Mouse (Mus musculus): ENCODE results near the gene Lonrf2.

Lonrf2 gene

GRCm38 (mm10) chr1:38836477-38836872, at the start of gene Lonrf2:
TSS of gene Lonrf2 (minus strand) at chr1:38836711.
- no peak for DNase-seq

GRCm38 (mm10) chr1:38885956-38886355, 49.4 kb upstream of the Lonrf2 start:
- DNase-seq = no peak

- no peak for DNase-seq
These were observed 47.3 kb upstream of the Lonrf2 start for GRCm38 (mm10) chr1:38883766-38884165.

DNA sequence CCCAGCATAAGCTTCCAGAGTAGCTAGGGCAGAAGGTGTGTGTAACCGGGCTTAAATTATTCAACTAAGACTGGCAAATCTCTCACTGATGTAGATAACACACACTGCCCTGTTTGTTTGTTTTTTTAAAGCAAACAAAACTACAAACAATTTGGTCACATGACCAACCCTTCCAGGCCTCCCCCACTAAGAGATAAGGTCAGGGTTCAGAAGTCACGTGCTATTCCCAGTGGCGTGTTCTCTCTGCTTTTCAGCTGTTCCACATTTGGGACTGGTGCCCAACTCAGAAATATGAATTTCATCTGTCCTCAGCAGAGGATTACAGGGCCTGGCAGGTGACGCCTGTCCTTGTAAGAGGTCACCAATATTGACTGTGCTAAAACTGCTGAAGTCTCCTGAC, 46.2 kb upstream of the Lonrf2 start:
- DNase-seq = no peak

GRCm38 (mm10) chr1:38881366-38881765, 44.9 kb upstream of the Lonrf2 start:
- no peak for DNase-seq

GRCm38 (mm10) chr1:38876671-38877382, 40.3 kb upstream of the Lonrf2 start:
- no peak for DNase-seq

DNA sequence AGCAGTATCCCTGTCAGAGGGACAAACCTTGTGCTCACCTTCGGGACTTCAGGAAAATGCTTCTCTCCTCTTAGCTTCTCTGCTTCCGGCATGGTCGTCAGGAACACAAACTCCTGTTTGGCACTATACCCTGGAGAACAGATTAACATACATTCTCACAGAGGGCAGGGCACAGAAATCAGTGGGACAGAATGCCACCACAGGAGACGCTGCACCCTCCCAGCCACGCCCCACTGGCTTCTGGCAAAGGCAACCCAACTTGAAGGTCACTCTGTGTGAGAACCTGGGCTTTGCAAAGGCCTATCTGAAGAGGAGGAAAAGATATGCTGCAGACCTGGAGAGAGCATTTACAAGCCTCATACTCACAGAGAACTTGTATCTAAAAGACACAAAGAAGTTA, 37.4 kb upstream of the Lonrf2 start:
- no peak for DNase-seq

GRCm38 (mm10) chr1:38871834-38872233, 35.3 kb upstream of the Lonrf2 start:
- DNase-seq = no peak

DNA sequence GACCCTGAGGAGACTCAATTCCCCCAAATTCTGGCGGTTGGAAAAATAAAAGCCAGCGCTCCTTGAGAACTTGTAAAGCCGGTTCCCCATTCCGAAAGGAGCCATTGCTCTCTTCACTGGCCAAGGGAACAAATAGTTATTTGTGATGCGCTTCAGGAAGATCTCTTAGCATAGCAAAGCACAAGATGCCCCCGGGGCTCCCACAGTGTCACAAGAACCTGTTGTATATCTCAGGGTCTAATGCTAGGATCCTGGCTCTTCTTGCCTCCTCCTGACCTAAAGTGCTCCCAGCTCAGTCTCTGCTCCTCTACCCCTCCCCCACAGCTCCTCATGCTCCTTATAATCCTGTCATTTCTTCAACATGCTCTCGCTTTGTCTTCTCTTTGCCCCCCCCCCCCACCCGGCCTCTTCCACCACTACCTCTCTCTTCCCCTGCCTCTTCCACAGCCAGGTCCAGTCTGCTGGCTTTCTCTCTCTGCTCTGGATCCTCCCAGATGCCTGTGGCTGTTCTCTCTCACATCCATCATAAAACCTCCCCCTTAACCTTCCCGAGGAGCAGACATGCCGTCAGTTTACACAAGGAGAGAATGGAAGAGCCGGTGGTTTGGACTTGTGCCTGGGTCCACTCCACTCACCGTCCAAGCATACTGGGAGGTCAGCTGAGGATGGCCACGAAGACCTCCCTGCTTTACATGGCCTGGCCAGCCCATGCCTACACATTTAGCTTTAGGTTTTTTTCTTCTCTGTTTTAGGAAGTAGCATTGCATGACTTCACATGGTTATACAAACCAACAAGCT, 33.1 kb upstream of the Lonrf2 start:
- DNase-seq = no peak

DNA sequence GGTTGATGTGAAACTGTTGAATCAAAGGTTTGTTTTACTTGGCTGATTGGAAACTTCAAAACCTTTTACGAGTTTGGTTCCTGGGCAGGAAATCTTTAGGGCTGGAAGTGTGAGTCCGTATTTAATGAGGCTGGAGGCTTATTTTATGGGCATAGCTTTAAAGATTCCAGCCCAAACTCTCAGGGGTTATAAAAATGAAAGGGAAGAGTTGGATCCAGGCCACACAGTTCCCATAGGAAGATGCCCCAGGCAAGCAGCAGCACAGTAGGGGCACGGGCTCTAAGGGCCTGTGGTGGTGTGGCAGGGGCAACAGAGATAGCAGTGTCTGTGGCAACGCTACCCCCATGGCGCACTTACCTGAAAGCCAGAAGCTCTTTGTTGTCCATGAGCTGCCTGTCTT, 29.7 kb upstream of the Lonrf2 start:
- DNase-seq = no peak

DNA sequence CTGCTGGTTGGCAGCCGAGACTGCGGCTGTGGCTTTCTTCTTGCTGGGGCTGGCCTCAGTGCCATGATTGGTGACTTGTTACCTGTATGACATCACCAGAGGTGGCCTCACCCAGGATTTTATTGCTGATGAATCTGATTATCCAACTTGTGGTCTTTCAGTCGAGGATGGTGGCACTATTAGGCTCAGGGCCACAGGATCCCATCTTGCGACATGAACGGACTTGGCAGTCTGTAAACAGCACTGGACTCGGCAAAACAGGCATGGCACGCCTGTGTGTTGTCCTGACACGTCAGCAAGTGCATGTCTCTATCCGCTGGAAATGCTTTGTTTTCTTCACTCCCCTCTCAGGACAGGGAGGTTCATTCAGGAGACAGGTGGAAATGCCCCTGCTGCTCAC, 27.8 kb upstream of the Lonrf2 start:
- DNase-seq = no peak

GRCm38 (mm10) chr1:38862213-38862612, 25.7 kb upstream of the Lonrf2 start:
- peak; percentile 3 for DNase-seq

DNA sequence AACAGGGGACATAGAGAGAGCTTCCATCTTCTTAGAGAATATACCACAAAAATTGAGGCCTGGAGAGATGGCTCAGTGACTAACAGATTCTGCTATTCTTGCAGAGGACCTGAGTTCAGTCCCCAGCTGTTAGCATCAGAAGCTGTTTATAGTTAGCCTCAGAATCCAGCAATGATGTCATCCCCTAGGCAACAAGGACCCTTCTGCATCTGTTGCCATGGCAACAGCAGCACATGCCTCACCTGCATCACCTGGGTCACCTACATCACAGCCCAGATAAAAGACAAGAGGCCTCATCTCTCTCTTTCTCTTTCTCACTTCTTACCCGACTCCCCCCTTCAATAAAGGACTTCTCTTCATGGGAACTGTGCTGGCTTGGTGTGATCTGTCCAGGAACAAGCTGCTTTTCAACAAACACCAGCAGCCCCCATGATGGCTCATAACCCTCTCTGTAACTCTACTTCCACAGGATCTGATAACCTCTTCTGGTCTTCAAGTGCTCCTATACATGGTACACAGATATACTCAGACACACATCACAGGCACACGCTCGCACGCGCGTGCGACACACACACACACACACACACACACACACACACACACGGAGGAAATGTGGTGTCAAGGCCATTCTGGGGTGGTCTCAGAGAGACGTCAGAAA, 24.5 kb upstream of the Lonrf2 start:
- DNase-seq = no peak

- DNase-seq = no peak
These were observed 23.7 kb upstream of the Lonrf2 start for GRCm38 (mm10) chr1:38860207-38860606.

DNA sequence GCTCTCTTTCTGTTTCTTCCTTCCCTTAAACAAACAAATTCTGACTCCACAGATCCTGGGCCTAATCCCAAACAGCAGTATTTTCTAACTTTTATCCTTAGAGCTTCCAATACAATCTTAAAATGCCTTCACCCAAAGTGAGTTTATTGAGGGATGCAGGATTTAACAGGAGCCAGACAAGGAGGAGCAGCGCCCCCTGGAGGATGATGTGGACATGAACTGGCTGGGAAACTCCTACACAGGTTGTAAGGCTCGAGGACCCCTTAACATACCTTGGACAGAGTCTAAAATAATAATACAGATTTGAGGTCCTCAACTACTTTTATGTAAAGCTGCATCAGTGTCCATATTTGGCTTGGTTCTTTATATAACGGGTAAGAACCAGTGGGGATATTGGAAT, 19.7 kb upstream of the Lonrf2 start:
- peak; percentile 40 for DNase-seq

DNA sequence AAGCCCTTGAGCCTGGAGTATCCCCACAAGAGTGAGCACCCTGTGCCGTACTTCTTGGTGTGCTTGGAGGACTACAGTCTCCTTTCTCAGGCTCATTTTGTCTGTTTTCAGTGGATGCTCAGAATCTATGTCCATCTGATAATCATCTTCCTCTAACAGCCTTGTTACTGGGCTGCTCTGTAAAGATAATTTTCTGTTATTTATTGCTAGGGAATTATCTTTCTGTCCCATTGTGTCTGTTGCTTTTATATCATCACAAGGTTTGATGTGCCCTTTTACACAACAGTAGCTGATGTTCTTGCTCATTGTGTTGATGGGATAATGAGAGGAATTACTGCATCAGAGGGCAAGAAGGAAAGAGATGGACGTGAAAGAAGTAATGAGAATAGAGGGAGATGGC, 15.7 kb upstream of the Lonrf2 start:
- no peak for DNase-seq

DNA sequence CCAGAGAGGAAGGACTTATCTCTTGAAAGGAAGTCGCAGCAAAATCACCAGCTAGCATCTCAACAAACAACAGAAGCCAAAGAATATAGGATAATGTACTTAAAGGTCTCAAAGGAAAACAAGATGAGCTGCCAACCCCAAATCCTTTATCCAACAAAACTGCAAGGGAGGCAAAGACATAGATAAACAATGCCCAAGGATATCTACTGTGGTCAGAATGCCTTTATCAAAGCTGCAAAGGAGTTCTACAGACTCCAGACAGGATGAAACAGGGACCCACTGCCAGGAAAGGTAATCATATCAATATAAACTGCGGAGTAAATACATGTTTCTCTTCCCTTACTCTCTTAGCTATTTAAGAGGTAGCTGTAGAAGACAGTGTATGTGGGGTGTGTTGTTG, 14.1 kb upstream of the Lonrf2 start:
- no peak for DNase-seq

- DNase-seq = no peak
These were observed 12.2 kb upstream of the Lonrf2 start for GRCm38 (mm10) chr1:38848451-38849289.

- no peak for DNase-seq
These were observed 11.5 kb upstream of the Lonrf2 start for GRCm38 (mm10) chr1:38847975-38848374.

GRCm38 (mm10) chr1:38843275-38843674, 6.8 kb upstream of the Lonrf2 start:
- DNase-seq = no peak

DNA sequence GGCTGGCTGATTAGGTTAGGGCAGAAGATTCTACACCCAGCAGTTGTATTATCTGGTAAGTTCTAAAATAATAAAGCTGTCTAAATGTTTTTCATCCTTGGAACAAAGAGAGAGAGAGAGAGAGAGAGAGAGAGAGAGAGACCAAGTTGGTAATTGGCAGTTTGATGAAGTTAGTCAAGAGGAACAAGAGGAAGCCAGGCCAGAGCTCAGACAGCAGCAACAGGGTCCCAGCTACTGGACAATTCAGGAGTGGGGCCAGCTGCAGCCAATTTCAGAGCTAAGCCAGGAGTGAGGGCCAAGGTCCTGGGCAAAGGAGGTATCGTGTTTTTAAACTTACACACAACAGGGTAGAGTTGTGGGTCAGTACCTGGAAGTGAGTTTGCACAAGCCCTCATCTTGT, 6.3 kb upstream of the Lonrf2 start:
- no peak for DNase-seq

- no peak for DNase-seq
These were observed 3.4 kb upstream of the Lonrf2 start for GRCm38 (mm10) chr1:38839944-38840343.

Measured in lung, postnatal 14 days (tissue).